Mouse (Mus musculus): ENCODE results near the gene Hcls1. TPM values are rescaled to one million over a fixed set of nuclear protein-coding genes. Genes with fewer than 3 reads are reported as not detected.

The Hcls1 gene
- 1 to 10 TPM; 2.8 to 3.7 TPM for total RNA-seq (2021)
- long read RNA-seq, experiment 1, partial matches to known transcripts = 1 of 1 reads
- long read RNA-seq, experiment 1, other reads (novel, unspliced or antisense) = 0 of 1 reads
- long read RNA-seq, experiment 2 = 0 reads

DNA sequence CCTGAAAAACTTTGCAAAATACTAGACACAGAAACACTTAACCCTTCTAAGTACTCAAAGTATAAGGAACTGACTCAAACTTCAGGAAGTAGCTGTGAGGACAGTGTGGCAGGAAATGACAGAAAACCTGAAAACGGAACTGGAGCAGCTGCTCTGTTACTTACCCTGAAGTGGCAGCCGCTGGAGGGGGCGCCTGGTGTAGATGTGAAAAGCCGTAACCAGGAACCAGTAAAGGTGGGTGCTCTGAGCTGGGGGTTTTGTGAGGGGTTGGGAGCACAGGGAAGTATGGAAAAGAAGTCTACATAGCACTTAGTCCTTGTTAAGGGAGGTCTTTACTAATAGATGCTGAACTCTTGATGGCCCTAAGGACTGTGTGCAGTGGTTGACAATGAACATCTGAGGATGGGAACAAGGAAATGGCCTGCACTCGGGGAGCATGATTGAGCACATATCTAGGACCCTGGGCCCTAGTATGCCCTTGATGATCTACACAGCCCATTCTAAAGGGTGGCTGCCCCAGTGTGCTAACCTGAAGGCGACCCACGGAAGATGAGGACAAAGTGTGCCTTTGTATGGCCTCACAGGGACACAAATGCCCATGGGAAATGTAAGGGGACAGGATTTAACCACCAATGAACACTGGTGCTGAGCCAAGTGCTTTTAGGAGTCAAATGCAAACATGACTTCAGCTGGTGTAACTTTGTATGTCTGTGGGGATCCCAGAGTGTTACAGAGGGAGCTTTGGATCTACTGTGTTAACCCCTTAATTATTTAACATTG lies at the start of gene Hcls1:
Hcls1 (plus strand) TSS at position 143 of the 780 bp plus-strand sequence.
- DNase-seq = peak; percentile 41

DNA sequence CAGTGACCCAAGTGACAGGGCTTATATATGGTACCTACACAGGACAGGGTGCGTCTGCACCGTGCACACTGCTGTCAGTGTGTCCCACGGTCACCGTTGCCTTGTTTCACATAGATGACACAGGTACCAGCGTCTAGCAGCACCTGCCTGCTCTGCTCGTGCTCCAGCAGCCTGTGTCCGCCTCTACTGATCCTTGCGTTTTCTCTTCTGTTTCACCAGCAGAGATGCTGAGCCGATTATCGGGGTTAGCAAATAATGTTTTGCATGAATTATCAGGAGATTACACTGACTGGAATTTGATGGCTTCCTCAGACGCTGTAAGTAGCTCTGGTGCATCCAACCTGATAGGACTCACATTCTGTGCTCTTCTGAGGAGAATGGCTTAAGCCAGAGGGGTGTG lies 48.9 kb upstream of the Hcls1 start:
- DNase-seq = no peak

DNA sequence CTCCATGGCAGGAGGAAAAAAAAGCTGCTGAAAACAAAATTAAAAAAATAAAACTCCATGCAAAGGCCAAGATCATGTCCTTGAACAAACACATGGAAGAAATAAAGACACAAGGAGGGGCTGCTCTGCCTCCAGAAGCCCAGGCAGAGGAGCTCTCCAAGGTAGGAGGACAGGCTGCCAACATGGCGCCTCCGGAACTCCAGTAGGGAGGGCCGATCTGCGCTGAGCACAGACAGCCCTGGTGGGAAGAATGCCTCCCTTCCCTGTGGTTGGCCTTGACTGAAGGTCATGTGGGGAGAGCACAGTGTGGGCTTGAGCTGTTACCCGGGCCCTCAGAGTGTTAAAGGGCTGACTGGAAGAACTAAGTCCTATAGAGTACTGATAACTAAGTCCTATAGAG lies 47.2 kb upstream of the Hcls1 start:
- no peak for DNase-seq

DNA sequence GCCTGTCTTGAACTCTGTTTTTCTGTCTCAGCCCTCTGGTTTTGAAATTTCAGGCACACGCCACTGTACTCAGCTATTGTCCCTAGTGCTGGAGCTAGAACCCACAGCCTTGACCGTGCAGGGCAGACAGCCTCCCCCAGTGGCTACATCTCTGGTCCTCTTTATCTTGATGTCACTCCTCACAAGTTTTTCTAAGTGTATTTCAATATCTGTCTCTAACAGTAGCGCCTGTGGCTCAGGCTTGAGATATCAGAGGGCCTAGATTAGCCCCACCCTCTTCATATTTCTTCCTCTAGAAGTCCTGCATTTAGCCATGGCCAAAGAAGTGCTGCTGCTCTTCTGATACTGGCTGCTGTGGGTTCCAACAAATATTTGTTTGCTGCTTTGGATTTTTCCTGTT lies 44.2 kb upstream of the Hcls1 start:
- DNase-seq = no peak

DNA sequence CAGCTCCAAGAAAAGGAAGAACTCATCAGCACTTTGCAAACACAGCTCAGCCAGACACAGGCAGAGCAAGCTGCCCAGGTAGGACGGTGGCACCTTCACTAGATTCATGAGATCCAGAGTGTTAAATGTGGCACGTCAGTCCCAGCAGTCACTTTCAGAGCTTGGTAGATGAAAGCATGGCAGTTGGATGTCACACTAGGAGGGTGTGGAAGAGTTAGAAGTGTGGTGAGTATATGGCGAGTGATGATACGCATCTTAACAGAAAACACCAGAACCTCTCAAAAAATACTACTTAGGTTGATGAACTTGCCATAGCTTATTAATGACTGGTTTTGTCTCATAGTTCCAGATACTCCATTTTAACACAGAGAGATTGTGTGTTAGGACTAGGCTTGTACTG lies 43.4 kb upstream of the Hcls1 start:
- no peak for DNase-seq

DNA sequence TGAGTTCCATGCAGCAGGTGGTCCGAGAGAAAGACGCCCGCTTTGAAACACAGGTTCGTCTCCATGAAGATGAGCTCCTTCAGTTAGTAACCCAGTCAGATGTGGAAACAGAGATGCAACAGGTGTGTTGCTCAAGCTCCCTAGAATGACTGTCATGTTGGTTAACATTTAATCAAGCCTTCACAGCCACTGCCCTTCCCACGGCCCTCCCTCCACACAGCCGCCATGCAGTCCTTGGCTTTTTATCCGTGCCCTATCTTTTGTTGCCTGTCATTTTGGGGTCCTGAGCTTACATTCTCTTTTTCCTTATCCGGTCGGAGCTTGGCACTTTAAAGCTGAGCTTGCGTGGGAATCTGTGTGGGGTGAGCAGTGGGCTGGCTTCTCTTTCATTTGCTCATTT lies 41.5 kb upstream of the Hcls1 start:
- no peak for DNase-seq

DNA sequence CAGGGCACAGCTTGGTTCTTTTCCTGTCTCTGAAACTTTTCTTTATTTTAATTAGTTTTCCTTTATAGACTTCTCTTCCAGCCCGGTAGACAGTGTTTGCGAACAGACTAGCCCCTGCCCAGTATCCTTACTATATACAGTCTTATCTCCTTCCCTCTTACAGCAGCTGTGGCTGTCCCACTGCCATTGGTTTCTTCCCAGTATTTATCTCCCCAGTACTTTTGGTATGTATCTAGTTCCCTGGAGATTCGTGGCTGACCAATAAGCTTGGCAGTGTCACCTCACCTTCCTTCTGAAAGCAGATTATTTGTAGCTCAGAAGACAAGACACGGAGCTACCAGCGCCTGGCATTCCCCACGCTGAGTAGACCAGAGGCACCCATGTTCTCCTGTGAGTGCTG lies 38.1 kb upstream of the Hcls1 start:
- no peak for DNase-seq

DNA sequence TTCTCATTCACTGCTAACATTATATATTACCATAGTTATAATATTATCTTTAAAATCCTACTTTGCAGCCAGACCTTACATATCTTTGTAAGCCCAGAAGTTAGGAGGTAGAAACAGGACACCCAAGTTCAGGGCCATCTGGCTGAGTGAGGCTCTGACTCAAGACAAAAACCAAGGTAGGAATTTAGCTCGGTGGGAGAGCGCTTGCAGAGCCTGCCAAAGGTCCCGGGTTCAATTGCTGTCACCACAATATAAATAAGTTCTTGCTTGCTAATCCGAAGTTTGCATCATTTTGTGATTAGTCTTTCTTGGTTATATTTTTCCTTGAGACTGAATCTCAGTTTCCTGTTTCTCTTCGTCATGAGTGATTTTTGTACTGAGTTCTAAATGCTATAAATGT lies 31.6 kb upstream of the Hcls1 start:
- no peak for DNase-seq

DNA sequence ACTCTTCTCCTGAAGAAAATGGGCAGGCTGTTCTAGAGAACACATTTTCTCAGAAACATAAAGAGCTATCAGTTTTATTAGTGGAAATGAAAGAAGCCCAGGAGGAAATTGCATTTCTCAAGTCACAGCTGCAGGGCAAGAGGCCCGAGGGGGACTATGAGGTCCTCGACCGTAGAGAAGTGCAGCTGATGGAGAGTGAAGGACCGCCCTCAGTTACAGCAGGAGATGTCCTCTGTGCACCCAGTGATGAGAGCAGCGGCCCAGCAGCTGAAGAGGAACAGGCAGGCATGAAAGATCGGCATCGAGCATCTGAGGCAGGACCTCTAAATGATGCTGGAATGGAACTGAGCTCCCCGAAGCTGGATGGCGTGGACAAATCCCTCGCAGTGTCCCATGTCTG lies 22.9 kb upstream of the Hcls1 start:
- DNase-seq = no peak

DNA sequence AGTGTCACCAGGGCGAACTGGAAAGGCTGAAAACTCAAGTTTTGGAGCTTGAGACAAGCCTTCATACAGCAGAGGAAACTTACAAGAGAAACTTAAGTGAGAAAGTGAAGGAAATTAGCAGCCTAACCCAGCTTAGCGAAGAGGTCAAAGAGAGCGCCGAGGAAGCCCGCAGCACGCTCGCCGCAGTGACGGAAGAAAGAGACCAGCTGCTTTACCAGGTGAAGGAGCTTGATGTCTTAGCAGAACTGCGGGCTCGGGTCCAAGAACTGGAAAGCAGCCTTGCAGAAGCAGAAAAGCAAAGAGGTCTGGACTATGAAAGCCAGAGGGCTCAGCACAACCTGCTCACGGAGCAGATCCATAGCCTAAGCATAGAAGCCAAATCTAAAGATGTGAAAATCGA lies 22.5 kb upstream of the Hcls1 start:
- DNase-seq = no peak

DNA sequence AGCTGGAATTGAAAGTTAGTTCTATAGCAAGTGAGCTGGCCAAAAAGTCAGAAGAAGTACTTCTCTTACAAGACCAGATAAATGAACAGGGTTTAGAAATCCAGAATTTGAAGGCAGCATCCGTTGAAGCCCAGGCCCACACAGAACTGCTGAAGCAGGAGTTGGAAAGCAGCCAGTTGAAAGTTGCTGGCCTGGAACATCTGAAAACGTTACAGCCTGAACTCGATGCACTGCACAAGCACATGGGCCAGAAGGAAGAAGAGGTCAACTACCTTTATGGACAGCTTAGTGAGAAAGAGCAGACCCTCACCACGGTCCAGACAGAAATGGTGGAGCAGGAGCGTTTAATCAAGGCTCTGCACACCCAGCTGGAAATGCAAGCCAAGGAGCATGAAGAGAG lies 20.6 kb upstream of the Hcls1 start:
- DNase-seq = no peak

DNA sequence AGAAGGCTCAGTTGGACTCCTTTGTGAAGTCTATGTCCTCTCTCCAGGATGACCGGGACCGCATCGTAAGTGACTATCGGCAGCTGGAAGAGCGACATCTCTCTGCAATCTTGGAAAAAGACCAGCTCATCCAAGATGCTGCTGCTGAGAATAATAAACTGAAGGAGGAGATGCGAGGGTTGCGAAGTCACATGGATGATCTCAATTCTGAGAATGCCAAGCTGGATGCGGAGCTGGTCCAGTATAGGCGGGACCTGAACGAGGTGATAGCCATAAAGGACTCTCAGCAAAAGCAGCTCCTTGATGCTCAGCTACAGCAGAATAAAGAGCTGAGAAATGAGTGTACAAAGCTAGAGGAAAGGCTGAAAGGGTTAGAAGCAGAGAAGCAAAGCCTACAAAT lies 16.3 kb upstream of the Hcls1 start:
- DNase-seq = no peak

DNA sequence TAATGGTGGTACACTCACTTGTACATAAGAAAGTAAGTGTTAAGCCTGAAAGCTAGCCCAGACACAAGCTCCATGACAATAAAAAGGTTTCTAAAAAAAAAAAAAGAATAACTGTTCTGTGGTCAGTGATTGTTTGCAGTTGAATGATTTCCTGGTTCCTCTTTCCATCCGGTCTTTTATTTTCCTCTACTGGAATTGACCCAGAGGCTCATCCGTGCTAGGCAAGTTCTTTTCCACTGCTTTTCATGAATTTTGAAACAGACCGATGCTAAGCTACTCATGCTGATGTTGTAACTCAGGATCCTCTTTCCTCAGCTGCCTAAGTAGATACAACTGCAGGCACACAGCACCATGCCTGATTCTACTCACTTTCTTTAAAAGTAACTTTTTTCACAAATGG lies 14.4 kb upstream of the Hcls1 start:
- DNase-seq = no peak

DNA sequence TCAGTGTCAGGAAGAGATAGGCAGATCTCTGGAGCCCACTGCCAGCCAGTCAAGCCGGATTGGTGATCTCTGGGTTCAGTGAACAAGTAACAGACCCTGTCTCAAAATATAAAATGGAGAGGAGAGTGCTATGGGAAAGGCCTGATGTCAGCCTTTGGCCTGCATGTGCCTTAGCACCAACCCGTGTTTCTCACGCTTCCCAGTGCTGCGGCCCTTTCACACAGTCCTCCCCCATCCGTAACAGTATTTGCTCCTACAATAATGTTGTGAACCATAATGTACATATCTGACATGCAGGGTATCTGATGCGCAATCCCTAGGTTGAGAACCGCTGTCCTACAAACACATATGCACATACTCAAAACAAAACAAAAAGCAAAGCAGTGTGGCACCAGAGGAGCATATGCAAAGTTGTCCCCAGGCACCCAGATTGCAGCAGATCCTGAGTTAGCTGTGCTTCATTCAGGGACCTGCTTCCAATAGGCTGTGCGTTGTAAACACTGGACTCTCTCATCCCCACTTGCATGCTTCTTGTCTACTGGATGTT lies 13.6 kb upstream of the Hcls1 start:
- no peak for DNase-seq

DNA sequence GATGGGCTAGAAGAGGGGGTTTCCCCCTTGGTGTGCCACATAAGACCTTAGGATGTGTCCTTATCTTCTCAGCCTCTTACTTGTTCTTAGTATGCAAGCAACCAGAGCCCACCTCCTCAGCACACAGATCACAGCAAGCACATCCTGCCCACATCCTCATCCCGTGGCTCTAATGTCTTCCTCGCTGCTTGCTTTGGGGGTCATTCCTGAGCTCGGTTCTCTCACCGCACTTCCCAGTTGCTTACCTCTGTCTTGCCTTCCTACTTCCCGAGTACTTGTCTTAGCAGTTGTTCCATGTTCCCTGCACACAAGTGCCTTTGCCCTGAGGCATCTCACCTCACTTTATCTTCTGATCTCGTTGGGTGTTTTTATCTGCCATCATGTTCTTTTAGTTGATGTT lies 12.8 kb upstream of the Hcls1 start:
- no peak for DNase-seq

DNA sequence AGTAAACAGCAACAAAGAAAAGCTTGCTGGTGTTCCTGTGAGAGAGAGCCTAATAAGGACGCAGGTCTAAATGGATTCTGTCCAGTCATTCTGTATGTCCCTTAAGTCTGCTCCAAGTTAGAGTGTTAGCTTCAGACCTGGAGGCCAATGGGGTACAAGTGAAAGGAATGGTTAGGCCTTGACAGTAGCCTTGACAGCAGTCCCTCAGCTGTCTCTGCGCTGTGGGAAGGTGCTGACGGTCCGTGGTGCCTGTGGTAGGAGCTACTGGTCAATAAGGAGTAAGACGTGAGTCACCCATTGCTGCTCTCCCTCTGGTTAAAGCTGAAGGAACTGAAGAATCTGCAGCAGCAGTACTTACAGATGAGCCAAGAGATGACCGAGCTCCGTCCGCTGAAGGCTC lies 10.5 kb upstream of the Hcls1 start:
- DNase-seq = no peak

DNA sequence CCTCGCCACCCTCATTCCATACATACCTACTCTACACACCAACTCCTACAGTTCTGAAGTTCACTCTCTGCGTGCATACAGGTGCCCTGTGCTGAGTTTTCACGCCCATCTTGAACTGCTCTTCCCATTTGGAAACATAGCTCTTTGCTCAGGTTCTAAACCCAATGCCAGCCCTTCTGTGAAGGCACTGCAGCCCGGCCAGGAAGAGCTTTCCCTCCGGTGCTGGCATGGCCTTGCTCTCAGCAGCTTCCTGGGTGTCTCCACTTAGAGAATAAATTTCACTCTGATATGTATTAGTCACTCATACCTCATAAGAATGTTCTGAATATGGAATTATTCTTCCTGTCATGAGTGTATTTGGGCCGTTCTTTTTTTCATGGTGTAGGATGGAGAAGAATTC lies 9.4 kb upstream of the Hcls1 start:
- DNase-seq = no peak

DNA sequence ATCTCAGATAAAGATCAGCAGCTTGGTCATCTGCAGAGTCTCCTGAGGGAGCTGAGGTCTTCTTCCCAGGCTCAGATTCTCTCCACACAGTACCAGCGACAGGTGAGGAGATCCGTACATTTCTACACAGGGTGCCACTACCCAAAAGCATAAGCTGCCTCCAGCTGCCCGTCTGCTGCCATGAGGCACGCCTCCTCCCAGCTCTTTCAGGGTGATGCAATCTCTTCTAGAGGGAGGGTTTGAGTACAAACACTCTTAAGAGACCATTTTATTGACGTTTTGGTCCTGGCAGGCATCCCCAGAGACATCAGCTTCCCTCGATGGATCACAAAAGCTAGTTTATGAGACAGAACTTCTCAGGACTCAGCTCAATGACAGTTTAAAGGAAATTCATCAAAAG lies 9.0 kb upstream of the Hcls1 start:
- DNase-seq = no peak

DNA sequence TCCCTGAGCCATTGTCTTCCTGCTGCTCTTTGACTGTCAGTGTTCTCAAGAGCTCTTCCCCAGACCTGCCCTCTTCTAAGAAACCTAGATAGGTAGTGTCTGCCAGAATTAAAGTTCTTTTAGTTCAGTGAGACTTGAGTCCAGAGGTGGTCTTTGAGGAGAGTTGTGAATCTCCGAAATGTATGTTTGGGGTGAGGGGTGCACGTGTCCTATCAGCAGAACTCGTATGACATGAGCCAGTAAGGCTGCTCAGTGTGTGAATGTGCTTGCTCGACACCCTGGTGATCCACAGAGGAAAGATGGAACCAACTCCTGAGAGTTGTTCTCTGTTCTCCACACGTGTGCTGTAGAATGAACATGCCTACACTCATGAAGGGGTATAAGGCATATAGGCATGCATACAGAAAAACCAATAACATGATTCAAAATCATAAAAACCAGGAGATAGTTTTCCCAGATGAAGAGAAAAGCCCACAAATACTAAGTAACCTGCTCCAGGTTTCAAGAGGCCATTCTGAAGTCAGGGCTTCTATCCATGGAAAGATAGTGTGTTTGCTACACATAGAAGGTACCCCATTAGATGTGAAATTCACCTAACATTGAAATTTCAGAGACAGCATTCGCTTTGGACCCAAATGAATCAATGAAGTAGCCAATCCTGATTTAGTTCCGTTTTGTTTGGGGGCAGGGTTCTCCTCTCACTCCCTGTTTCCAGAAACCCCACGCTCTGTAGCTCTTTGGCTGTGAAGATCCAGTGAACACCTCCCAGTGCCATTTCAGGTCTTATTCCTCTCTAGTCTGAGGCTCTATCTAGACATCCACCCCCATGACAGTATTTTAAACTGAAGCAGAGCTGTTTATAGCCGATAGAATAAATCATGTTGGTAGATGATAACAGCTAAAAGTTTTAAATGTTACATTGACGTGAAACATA lies 8.0 kb upstream of the Hcls1 start:
- DNase-seq = no peak

DNA sequence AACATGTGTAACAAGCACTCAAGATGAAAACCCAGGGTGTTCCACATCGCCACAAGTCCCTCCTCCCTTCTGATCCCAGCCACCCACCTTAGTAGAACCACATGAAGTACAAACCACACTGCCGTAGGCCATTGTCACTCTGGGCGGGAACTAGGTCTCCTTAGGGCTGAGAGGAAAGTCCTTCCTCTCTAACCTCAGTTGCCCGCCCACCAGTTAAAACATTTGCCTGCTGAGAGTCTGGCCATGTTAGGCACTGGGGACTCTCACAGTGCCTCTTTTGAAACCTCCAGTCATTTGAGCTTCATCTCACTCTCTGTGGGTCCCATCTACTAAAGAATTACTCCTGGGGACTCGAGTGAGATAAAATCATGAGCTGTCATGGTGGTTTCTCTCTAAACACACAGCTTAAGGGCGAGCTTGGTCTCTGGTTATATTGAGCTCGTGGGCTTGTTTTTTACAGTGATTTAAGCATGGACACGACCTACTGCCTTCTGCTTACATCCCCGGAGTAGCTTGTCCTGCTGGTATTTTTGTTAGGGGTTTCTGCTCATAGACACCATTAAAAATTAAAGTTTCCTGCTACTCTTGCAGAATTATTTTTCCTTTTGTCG lies 7.2 kb upstream of the Hcls1 start:
- DNase-seq = no peak

DNA sequence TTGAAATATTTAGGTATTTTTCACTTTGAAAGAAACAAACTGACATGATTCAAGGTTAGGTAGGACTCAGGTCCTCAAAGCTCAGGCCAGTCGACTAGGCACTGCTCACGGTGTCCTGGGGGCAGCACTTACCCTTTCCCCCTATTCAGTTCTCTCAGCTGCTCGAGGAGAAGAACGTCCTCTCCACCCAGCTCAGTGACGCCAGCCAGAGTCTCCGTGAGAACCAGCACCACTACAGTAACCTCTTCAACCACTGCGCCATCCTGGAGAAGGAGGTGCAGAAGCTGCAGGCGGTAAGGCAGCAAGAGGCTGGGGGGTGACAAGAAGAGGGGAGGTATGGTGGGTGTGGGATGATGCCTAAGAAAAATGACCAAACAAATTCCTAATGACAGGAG lies 6.7 kb upstream of the Hcls1 start:
- no peak for DNase-seq

DNA sequence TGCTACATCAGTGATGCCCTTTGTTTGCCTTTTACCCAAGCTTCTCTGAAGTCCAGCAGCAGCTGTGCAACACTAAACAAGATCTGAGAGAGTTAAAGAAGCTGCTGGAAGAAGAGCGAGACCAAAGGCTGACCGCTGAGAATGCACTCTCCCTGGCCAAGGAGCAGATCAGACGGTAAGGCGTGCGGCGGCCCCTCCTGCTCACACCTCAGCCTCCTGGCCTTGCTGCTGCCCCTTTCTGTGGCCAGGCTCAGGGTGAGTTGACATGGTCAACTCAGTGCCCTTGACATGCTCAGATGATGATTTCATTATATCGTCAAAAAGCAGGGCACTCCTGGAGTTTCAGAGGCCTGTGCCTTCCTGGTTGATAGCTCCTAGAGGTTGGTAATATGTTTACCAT lies 5.6 kb upstream of the Hcls1 start:
- DNase-seq = no peak
